Mouse (Mus musculus): ENCODE results near the gene Daam1. TPM values are rescaled to one million over a fixed set of nuclear protein-coding genes. Genes with fewer than 3 reads are reported as not detected.

Daam1 gene
- polyA plus RNA-seq, 1 experiment from 2014 or later = 9.6 TPM

GRCm38 (mm10) chr12:71938513-71938912 is 107.6 kb downstream of the Daam1 start:
- 88% methylated on average over 5 of the region's 5 CpGs for WGBS (ENCODE audit: insufficient replicate concordance)
- H3K4me3 ChIP-seq (ENCODE audit: low read depth, low read length) = no peak overlapping the region
- H3K4me2 ChIP-seq (ENCODE audit: low read depth, low read length) = no peak overlapping the region
- H3K4me1 ChIP-seq (ENCODE audit: control insufficient read depth, low read depth, low read length) = peaks cover 23% of the 10 kb centered on the region
- no peak overlapping the region for H3K27ac ChIP-seq (ENCODE audit: low read length)
- H3K36me3 ChIP-seq (ENCODE audit: control insufficient read depth, insufficient read depth) = peaks cover 15% of the 10 kb centered on the region
- ATAC-seq (ENCODE audit: low read depth) = no peak
- H3K9me3 ChIP-seq (replicated peaks; ENCODE audit: control insufficient read depth, low read length) = no peaks in the 10 kb centered on the region
- H3K27me3 ChIP-seq (ENCODE audit: control insufficient read depth, insufficient read depth, low read depth, low read length) = no peaks in the 10 kb centered on the region
- H3K9ac ChIP-seq (ENCODE audit: low read depth, low read length) = no peak overlapping the region

GRCm38 (mm10) chr12:71941290-71941689 is 110.4 kb downstream of the Daam1 start:
- Histone ChIP-seq H3K4me3 (ENCODE audit: low read depth, low read length) (no peak overlapping the region), H3K9ac (ENCODE audit: low read depth, low read length) (no peak overlapping the region), H3K27ac (ENCODE audit: low read length) (no peak overlapping the region), H3K4me1 (ENCODE audit: control insufficient read depth, low read depth, low read length) (peaks cover 9% of the 10 kb centered on the region; the same call in 1 of the 2 replicates), H3K36me3 (ENCODE audit: control insufficient read depth, insufficient read depth) (peaks cover 43% of the 10 kb centered on the region), H3K9me3 (replicated peaks; ENCODE audit: control insufficient read depth, low read length) (no peaks in the 10 kb centered on the region), H3K27me3 (ENCODE audit: control insufficient read depth, insufficient read depth, low read depth, low read length) (no peaks in the 10 kb centered on the region), H3K4me2 (ENCODE audit: low read depth, low read length) (no peak overlapping the region)
- 77% methylated on average over 5 of the region's 5 CpGs for WGBS (ENCODE audit: insufficient replicate concordance)
- ATAC-seq (ENCODE audit: low read depth) = peak; percentile 28; the same call in 1 of the 2 replicates

GRCm38 (mm10) chr12:71943112-71943511 is 112.2 kb downstream of the Daam1 start:
- H3K9me3 ChIP-seq (replicated peaks; ENCODE audit: control insufficient read depth, low read length) = no peaks in the 10 kb centered on the region
- H3K9ac ChIP-seq (ENCODE audit: low read depth, low read length) = no peak overlapping the region
- peaks cover 57% of the 10 kb centered on the region for H3K36me3 ChIP-seq (ENCODE audit: control insufficient read depth, insufficient read depth)
- peaks cover 9% of the 10 kb centered on the region; the same call in 1 of the 2 replicates for H3K4me1 ChIP-seq (ENCODE audit: control insufficient read depth, low read depth, low read length)
- peak; percentile 72 for ATAC-seq (ENCODE audit: low read depth)
- no peak overlapping the region for H3K4me2 ChIP-seq (ENCODE audit: low read depth, low read length)
- H3K27me3 ChIP-seq (ENCODE audit: control insufficient read depth, insufficient read depth, low read depth, low read length) = no peaks in the 10 kb centered on the region
- WGBS (ENCODE audit: insufficient replicate concordance) = 44% methylated on average over 9 of the region's 9 CpGs
- H3K27ac ChIP-seq (ENCODE audit: low read length) = no peak overlapping the region
- no peak overlapping the region for H3K4me3 ChIP-seq (ENCODE audit: low read depth, low read length)

- WGBS (ENCODE audit: insufficient replicate concordance) = 66% methylated on average over 4 of the region's 4 CpGs
- no peak overlapping the region for H3K4me3 ChIP-seq (ENCODE audit: low read depth, low read length)
- ATAC-seq (ENCODE audit: low read depth) = no peak
- H3K4me1 ChIP-seq (ENCODE audit: control insufficient read depth, low read depth, low read length) = peaks cover 9% of the 10 kb centered on the region; the same call in 1 of the 2 replicates
- H3K36me3 ChIP-seq (ENCODE audit: control insufficient read depth, insufficient read depth) = peaks cover 57% of the 10 kb centered on the region
- H3K9ac ChIP-seq (ENCODE audit: low read depth, low read length) = no peak overlapping the region
- no peaks in the 10 kb centered on the region for H3K9me3 ChIP-seq (replicated peaks; ENCODE audit: control insufficient read depth, low read length)
- no peak overlapping the region for H3K27ac ChIP-seq (ENCODE audit: low read length)
- H3K4me2 ChIP-seq (ENCODE audit: low read depth, low read length) = no peak overlapping the region
- H3K27me3 ChIP-seq (ENCODE audit: control insufficient read depth, insufficient read depth, low read depth, low read length) = no peaks in the 10 kb centered on the region
Observed at GRCm38 (mm10) chr12:71943646-71944045, 112.8 kb downstream of the Daam1 start.

- Histone ChIP-seq H3K36me3 (ENCODE audit: control insufficient read depth, insufficient read depth) (peaks cover 59% of the 10 kb centered on the region), H3K4me2 (ENCODE audit: low read depth, low read length) (no peak overlapping the region), H3K4me3 (ENCODE audit: low read depth, low read length) (no peak overlapping the region), H3K27me3 (ENCODE audit: control insufficient read depth, insufficient read depth, low read depth, low read length) (no peaks in the 10 kb centered on the region), H3K9ac (ENCODE audit: low read depth, low read length) (no peak overlapping the region), H3K4me1 (ENCODE audit: control insufficient read depth, low read depth, low read length) (peaks cover 9% of the 10 kb centered on the region; the same call in 1 of the 2 replicates), H3K9me3 (replicated peaks; ENCODE audit: control insufficient read depth, low read length) (no peaks in the 10 kb centered on the region), H3K27ac (ENCODE audit: low read length) (no peak overlapping the region)
- ATAC-seq (ENCODE audit: low read depth) = no peak
- 74% methylated on average over 7 of the region's 7 CpGs for WGBS (ENCODE audit: insufficient replicate concordance)
Observed at GRCm38 (mm10) chr12:71945844-71946243, 115.0 kb downstream of the Daam1 start.

- no peaks in the 10 kb centered on the region for H3K27me3 ChIP-seq (ENCODE audit: control insufficient read depth, insufficient read depth, low read depth, low read length)
- H3K9me3 ChIP-seq (replicated peaks; ENCODE audit: control insufficient read depth, low read length) = no peaks in the 10 kb centered on the region
- H3K9ac ChIP-seq (ENCODE audit: low read depth, low read length) = no peak overlapping the region
- peaks cover 65% of the 10 kb centered on the region for H3K36me3 ChIP-seq (ENCODE audit: control insufficient read depth, insufficient read depth)
- H3K4me1 ChIP-seq (ENCODE audit: control insufficient read depth, low read depth, low read length) = peaks cover 9% of the 10 kb centered on the region; the same call in 1 of the 2 replicates
- no peak overlapping the region for H3K27ac ChIP-seq (ENCODE audit: low read length)
- no peak for ATAC-seq (ENCODE audit: low read depth)
- H3K4me2 ChIP-seq (ENCODE audit: low read depth, low read length) = no peak overlapping the region
- no peak overlapping the region for H3K4me3 ChIP-seq (ENCODE audit: low read depth, low read length)
- WGBS (ENCODE audit: insufficient replicate concordance) = 84% methylated on average over 8 of the region's 8 CpGs
Observed at GRCm38 (mm10) chr12:71946448-71946847, 115.6 kb downstream of the Daam1 start.

- WGBS (ENCODE audit: insufficient replicate concordance) = 86% methylated on average over 6 of the region's 6 CpGs
- Histone ChIP-seq H3K9me3 (replicated peaks; ENCODE audit: control insufficient read depth, low read length) (no peaks in the 10 kb centered on the region), H3K36me3 (ENCODE audit: control insufficient read depth, insufficient read depth) (peaks cover 62% of the 10 kb centered on the region), H3K4me1 (ENCODE audit: control insufficient read depth, low read depth, low read length) (no peaks in the 10 kb centered on the region), H3K4me3 (ENCODE audit: low read depth, low read length) (no peak overlapping the region), H3K27ac (ENCODE audit: low read length) (no peak overlapping the region), H3K27me3 (ENCODE audit: control insufficient read depth, insufficient read depth, low read depth, low read length) (no peaks in the 10 kb centered on the region), H3K4me2 (ENCODE audit: low read depth, low read length) (no peak overlapping the region), H3K9ac (ENCODE audit: low read depth, low read length) (no peak overlapping the region)
- no peak for ATAC-seq (ENCODE audit: low read depth)
Observed at GRCm38 (mm10) chr12:71948972-71949371, 118.1 kb downstream of the Daam1 start.

- no peaks in the 10 kb centered on the region for H3K27me3 ChIP-seq (ENCODE audit: control insufficient read depth, insufficient read depth, low read depth, low read length)
- H3K4me1 ChIP-seq (ENCODE audit: control insufficient read depth, low read depth, low read length) = no peaks in the 10 kb centered on the region
- peaks cover 56% of the 10 kb centered on the region for H3K36me3 ChIP-seq (ENCODE audit: control insufficient read depth, insufficient read depth)
- no peak for ATAC-seq (ENCODE audit: low read depth)
- no peak overlapping the region for H3K9ac ChIP-seq (ENCODE audit: low read depth, low read length)
- no peak overlapping the region for H3K4me2 ChIP-seq (ENCODE audit: low read depth, low read length)
- WGBS (ENCODE audit: insufficient replicate concordance) = 85% methylated on average over 6 of the region's 6 CpGs
- no peak overlapping the region for H3K4me3 ChIP-seq (ENCODE audit: low read depth, low read length)
- no peaks in the 10 kb centered on the region for H3K9me3 ChIP-seq (replicated peaks; ENCODE audit: control insufficient read depth, low read length)
- no peak overlapping the region for H3K27ac ChIP-seq (ENCODE audit: low read length)
Observed at GRCm38 (mm10) chr12:71949606-71950005, 118.7 kb downstream of the Daam1 start.

GRCm38 (mm10) chr12:71950095-71950877 is 119.4 kb downstream of the Daam1 start:
- Histone ChIP-seq H3K4me2 (ENCODE audit: low read depth, low read length) (no peak overlapping the region), H3K36me3 (ENCODE audit: control insufficient read depth, insufficient read depth) (peaks cover 49% of the 10 kb centered on the region), H3K9me3 (replicated peaks; ENCODE audit: control insufficient read depth, low read length) (no peaks in the 10 kb centered on the region), H3K27ac (ENCODE audit: low read length) (no peak overlapping the region), H3K27me3 (ENCODE audit: control insufficient read depth, insufficient read depth, low read depth, low read length) (no peaks in the 10 kb centered on the region), H3K4me3 (ENCODE audit: low read depth, low read length) (no peak overlapping the region), H3K9ac (ENCODE audit: low read depth, low read length) (no peak overlapping the region), H3K4me1 (ENCODE audit: control insufficient read depth, low read depth, low read length) (no peaks in the 10 kb centered on the region)
- WGBS (ENCODE audit: insufficient replicate concordance) = 87% methylated on average over 13 of the region's 13 CpGs
- no peak for ATAC-seq (ENCODE audit: low read depth)
